Mouse (Mus musculus) kidney, embryonic 14.5 days (tissue): ENCODE data around the gene Mrgpra2a. TPM values are rescaled to one million over a fixed set of nuclear protein-coding genes. Genes with fewer than 3 reads are reported as not detected.

ENCODE experiments used
- ATAC-seq: fragments of 200-750 bp; cut with Nextera tagmentation; 2 replicates; pipeline ENCODE4 v1.8.0; 2017; ENCODE audit warnings: moderate number of reproducible peaks, mild to moderate bottlenecking, moderate TSS enrichment, moderate library complexity; ENCODE audit not compliant: low FRiP score, low TSS enrichment
- H3K27ac ChIP-seq: fragments of 300-500 bp; sonication (generic); 2 replicates; pipeline ENCODE4 v1.5.1; 2014; ENCODE audit warnings: low read depth, mild to moderate bottlenecking, low read length, moderate library complexity, mixed read lengths
- H3K27me3 ChIP-seq: fragments of 300-500 bp; sonication (generic); 2 replicates; pipeline ENCODE4 v1.6.1; 2014; ENCODE audit warnings: mild to moderate bottlenecking, low read length; ENCODE audit not compliant: control insufficient read depth, insufficient read depth
- H3K36me3 ChIP-seq: fragments of 300-500 bp; sonication (generic); 2 replicates; pipeline ENCODE4 v1.6.1; 2014; ENCODE audit warnings: low read length, mixed read lengths; ENCODE audit not compliant: control insufficient read depth, insufficient read depth
- H3K4me1 ChIP-seq: fragments of 300-500 bp; sonication (generic); 2 replicates; pipeline ENCODE4 v1.6.1; 2014; ENCODE audit warnings: low read length, mixed read lengths; ENCODE audit not compliant: control insufficient read depth, insufficient read depth
- H3K4me2 ChIP-seq: fragments of 300-500 bp; sonication (generic); replicated peaks from 2 replicates; pipeline ENCODE4 v1.6.1; 2014; ENCODE audit warnings: low read depth, mild to moderate bottlenecking, low read length
- H3K4me3 ChIP-seq: fragments of 300-500 bp; sonication (generic); 2 replicates; pipeline ENCODE4 v1.5.1; 2014; ENCODE audit warnings: mild to moderate bottlenecking, low read length
- H3K9ac ChIP-seq: fragments of 300-500 bp; sonication (generic); 2 replicates; pipeline ENCODE4 v1.6.1; 2014; ENCODE audit warnings: low read depth, mild to moderate bottlenecking, low read length, moderate library complexity
- H3K9me3 ChIP-seq: fragments of 300-500 bp; sonication (generic); 2 replicates; pipeline ENCODE4 v1.6.1; 2016; ENCODE audit warnings: low read length; ENCODE audit not compliant: control insufficient read depth
- WGBS: fragments of 180-500 bp; shearing (Covaris S2); extraction: QIAGEN DNeasy Blood & Tissue Kit; methylation state at CpG from one replicate; pipeline ENCODE4 v1.1.7; 2014; 5-methylcytosine and 5-hydroxymethylcytosine counted together
- polyA plus RNA-seq: library from polyadenylated mRNA; unstranded; fragments of >200 nt; fragmentation: Nextera tagmentation; extraction: Ambion mirVana; gene quantifications from 2 replicates; pipeline ENCODE4 v1.2.1, GENCODE M21; 2014

Mrgpra2a gene
- polyA plus RNA-seq, 1 experiment from 2014 or later = not detected

GRCm38 (mm10) chr7:47410602-47411001 is 41.3 kb downstream of the Mrgpra2a start:
- Histone ChIP-seq H3K36me3 (no peaks in the 10 kb centered on the region), H3K4me1 (no peaks in the 10 kb centered on the region), H3K4me3 (no peak overlapping the region), H3K27ac (no peak overlapping the region), H3K9me3 (peaks cover 2% of the 10 kb centered on the region; the same call in 1 of the 2 replicates), H3K4me2 (no peak overlapping the region), H3K9ac (no peak overlapping the region), H3K27me3 (no peaks in the 10 kb centered on the region)
- WGBS = 58% methylated on average over 2 of the region's 2 CpGs
- ATAC-seq = no peak

GRCm38 (mm10) chr7:47409545-47409944 is 42.4 kb downstream of the Mrgpra2a start:
- no peak overlapping the region for H3K4me3 ChIP-seq
- no peaks in the 10 kb centered on the region for H3K27me3 ChIP-seq
- WGBS = 54% methylated on average over 1 of the region's 1 CpGs
- no peaks in the 10 kb centered on the region for H3K36me3 ChIP-seq
- no peak for ATAC-seq
- H3K9ac ChIP-seq = no peak overlapping the region
- H3K9me3 ChIP-seq = peaks cover 2% of the 10 kb centered on the region; the same call in 1 of the 2 replicates
- H3K27ac ChIP-seq = no peak overlapping the region
- H3K4me1 ChIP-seq = no peaks in the 10 kb centered on the region
- no peak overlapping the region for H3K4me2 ChIP-seq

GRCm38 (mm10) chr7:47401125-47401524 is 50.8 kb downstream of the Mrgpra2a start:
- H3K36me3 ChIP-seq = no peaks in the 10 kb centered on the region
- no peak overlapping the region for H3K4me3 ChIP-seq
- H3K4me2 ChIP-seq = no peak overlapping the region
- H3K9ac ChIP-seq = no peak overlapping the region
- ATAC-seq = no peak
- no peak overlapping the region for H3K27ac ChIP-seq
- H3K9me3 ChIP-seq = peaks cover 9% of the 10 kb centered on the region; the same call in 1 of the 2 replicates
- no peaks in the 10 kb centered on the region for H3K4me1 ChIP-seq
- no peaks in the 10 kb centered on the region for H3K27me3 ChIP-seq

Other genes with a start within 250 kb of the Mrgpra2a start
- gene Mrgpra6, start 247.2 kb downstream of the Mrgpra2a start, polyA plus RNA-seq = not detected in 2 replicates
- not detected in 2 replicates for gene Mrgpra9, start 199.3 kb downstream of the Mrgpra2a start, polyA plus RNA-seq
- gene Mrgpra1, start 97.9 kb downstream of the Mrgpra2a start, polyA plus RNA-seq = not detected in 2 replicates
- not detected in 2 replicates for gene Mrgpra2b, start 76.7 kb upstream of the Mrgpra2a start, polyA plus RNA-seq
- gene Mrgpra3, start 149.2 kb upstream of the Mrgpra2a start, polyA plus RNA-seq = not detected in 2 replicates